Mouse (Mus musculus): ENCODE data around the gene Ms4a12.

- TF ChIP-seq EP300 (IDR thresholded peaks at IDR 0.05; ENCODE audit: low read depth) (no peak), CTCF (IDR thresholded peaks at IDR 0.05; ENCODE audit: low read depth) (no peak)
These were observed 31.3 kb upstream of the Ms4a12 start for GRCm38 (mm10) chr19:11263549-11263948.

Data from liver, postnatal 0 days (tissue).